Comparison of ENCODE assay signal across 8 mouse cellular contexts in the genomic region with DNA sequence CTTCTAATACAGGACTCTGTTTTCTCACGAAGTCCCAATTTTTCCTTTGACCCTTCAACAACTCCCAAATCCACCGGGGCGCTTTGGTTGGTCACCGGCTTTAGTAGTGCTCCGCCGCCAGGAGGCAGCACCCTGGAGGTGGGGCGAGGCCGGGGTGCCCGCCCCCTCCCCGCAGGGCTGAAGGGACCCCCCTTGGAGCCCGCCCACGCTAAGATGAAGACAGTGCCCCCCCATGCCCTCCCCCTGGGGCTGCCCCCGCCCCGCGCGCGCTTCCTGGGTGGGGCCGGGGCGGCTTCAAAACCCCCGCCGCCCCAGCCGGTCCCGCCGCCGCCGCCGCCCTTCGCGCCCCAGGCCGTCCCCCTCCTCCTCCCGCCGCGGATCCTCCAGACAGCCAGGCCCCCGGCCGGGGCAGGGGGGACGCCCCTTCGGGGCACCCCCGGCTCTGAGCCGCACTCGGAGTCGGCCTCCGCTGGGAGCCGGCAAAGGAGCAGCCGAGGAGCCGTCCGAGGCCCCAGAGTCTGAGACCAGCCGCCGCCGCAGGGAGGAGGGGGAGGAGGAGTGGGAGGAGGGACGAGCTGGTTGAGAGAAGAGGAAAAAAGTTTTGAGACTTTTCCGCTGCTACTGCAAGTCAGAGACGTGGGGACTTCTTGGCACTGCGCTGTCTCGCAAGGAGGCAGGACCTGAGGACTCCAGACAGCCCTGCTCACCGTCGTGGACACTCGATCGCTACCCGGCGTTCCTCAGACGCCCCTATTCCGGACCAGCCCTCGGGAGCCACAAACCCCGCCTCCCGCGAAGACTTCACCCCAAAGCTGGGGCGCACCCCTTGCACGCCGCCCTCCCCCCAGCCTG. TPM values are rescaled to one million over a fixed set of nuclear protein-coding genes. Genes with fewer than 3 reads are reported as not detected.
DNase-seq lines count a peak whose midpoint lies in the region; ATAC-seq and TF ChIP-seq lines count a peak whose summit lies in the region.

A gene (plus strand): TSS at position 323 of the 852 bp plus-strand sequence.

- H3K27ac ChIP-seq in bone marrow, adult 2 months (ENCODE audit: control insufficient read depth, insufficient read depth, low read depth, low read length, poor library complexity), result peak within 1 kb of the TSS; percentile 95
- H3K27ac ChIP-seq in hindbrain, embryonic 12.5 days, result no peak within 1 kb of the TSS
- peak within 1 kb of the TSS; percentile 76 for H3K27ac ChIP-seq in limb, embryonic 15.5 days
- no peak within 1 kb of the TSS for H3K27ac ChIP-seq in midbrain, embryonic 15.5 days
- H3K27ac ChIP-seq in stomach, embryonic 14.5 days (ENCODE audit: low read length), result peak within 1 kb of the TSS; percentile 75; the same call in 1 of the 2 replicates

- under 1% methylated on average over 68 of the region's 69 CpGs for WGBS in bone marrow, adult 2 months
- under 1% methylated on average over 48 of the region's 69 CpGs for WGBS in hindbrain, embryonic 12.5 days
- WGBS in limb, embryonic 15.5 days, result under 1% methylated on average over 52 of the region's 69 CpGs
- under 1% methylated on average over 44 of the region's 69 CpGs for WGBS in midbrain, embryonic 15.5 days
- under 1% methylated on average over 65 of the region's 69 CpGs for WGBS in stomach, embryonic 14.5 days

- peak; percentile 30 for ATAC-seq in hindbrain, embryonic 12.5 days (ENCODE audit: low FRiP score)
- peak; percentile 53; the same call in 1 of the 2 replicates for ATAC-seq in limb, embryonic 15.5 days (ENCODE audit: insufficient number of reproducible peaks, low FRiP score, low TSS enrichment, low read depth)
- no peak for ATAC-seq in midbrain, embryonic 15.5 days (replicated peaks)
- ATAC-seq in stomach, embryonic 14.5 days (ENCODE audit: insufficient number of reproducible peaks, insufficient read depth, low FRiP score, low read depth), result peak; percentile 29

- H3K36me3 ChIP-seq in hindbrain, embryonic 12.5 days, result no peaks in the 10 kb centered on the region
- H3K36me3 ChIP-seq in limb, embryonic 15.5 days, result no peaks in the 10 kb centered on the region; the same call in 1 of the 2 replicates
- H3K36me3 ChIP-seq in midbrain, embryonic 15.5 days (replicated peaks), result no peaks in the 10 kb centered on the region
- H3K36me3 ChIP-seq in stomach, embryonic 14.5 days (ENCODE audit: control insufficient read depth, insufficient read depth, low read length), result no peaks in the 10 kb centered on the region

- H3K9me3 ChIP-seq in hindbrain, embryonic 12.5 days (replicated peaks), result no peaks in the 10 kb centered on the region
- H3K9me3 ChIP-seq in limb, embryonic 15.5 days, result no peaks in the 10 kb centered on the region
- no peaks in the 10 kb centered on the region for H3K9me3 ChIP-seq in midbrain, embryonic 15.5 days
- no peaks in the 10 kb centered on the region for H3K9me3 ChIP-seq in stomach, embryonic 14.5 days (ENCODE audit: control insufficient read depth, low read depth, low read length)

- TF ChIP-seq POLR2A in bone marrow, adult 2 months (IDR thresholded peaks at IDR 0.05; ENCODE audit: borderline replicate concordance, control insufficient read depth, low read depth, low read length), result peak; percentile 80; the same call in 1 of the 2 replicates

- peaks cover 17% of the 10 kb centered on the region for H3K4me1 ChIP-seq in bone marrow, adult 2 months (ENCODE audit: control insufficient read depth, insufficient read depth, low read length)
- H3K4me1 ChIP-seq in hindbrain, embryonic 12.5 days, result peaks cover 35% of the 10 kb centered on the region
- peaks cover 39% of the 10 kb centered on the region for H3K4me1 ChIP-seq in limb, embryonic 15.5 days
- H3K4me1 ChIP-seq in midbrain, embryonic 15.5 days, result peaks cover 40% of the 10 kb centered on the region
- H3K4me1 ChIP-seq in stomach, embryonic 14.5 days (ENCODE audit: control insufficient read depth, insufficient read depth, low read length), result peaks cover 20% of the 10 kb centered on the region; the same call in 1 of the 2 replicates

- peak within 1 kb of the TSS; percentile 55 for H3K4me2 ChIP-seq in hindbrain, embryonic 12.5 days (replicated peaks)
- peak within 1 kb of the TSS; percentile 81 for H3K4me2 ChIP-seq in limb, embryonic 15.5 days
- peak within 1 kb of the TSS; percentile 67 for H3K4me2 ChIP-seq in midbrain, embryonic 15.5 days
- peak within 1 kb of the TSS; percentile 97 for H3K4me2 ChIP-seq in stomach, embryonic 14.5 days (replicated peaks; ENCODE audit: low read depth, low read length)

- peaks cover 71% of the 10 kb centered on the region for H3K27me3 ChIP-seq in hindbrain, embryonic 12.5 days
- H3K27me3 ChIP-seq in limb, embryonic 15.5 days, result peaks cover 49% of the 10 kb centered on the region
- peaks cover 59% of the 10 kb centered on the region for H3K27me3 ChIP-seq in midbrain, embryonic 15.5 days (replicated peaks)
- no peaks in the 10 kb centered on the region; the same call in 1 of the 2 replicates for H3K27me3 ChIP-seq in stomach, embryonic 14.5 days (ENCODE audit: control insufficient read depth, insufficient read depth, low read length)

- H3K9ac ChIP-seq in hindbrain, embryonic 12.5 days, result peak within 1 kb of the TSS; percentile 50
- peak within 1 kb of the TSS; percentile 69 for H3K9ac ChIP-seq in limb, embryonic 15.5 days
- peak within 1 kb of the TSS; percentile 39 for H3K9ac ChIP-seq in midbrain, embryonic 15.5 days
- peak within 1 kb of the TSS; percentile 58 for H3K9ac ChIP-seq in stomach, embryonic 14.5 days (replicated peaks; ENCODE audit: low read depth, low read length)

- DNase-seq in ES-CJ7 (ENCODE audit: low read depth, low spot score), result peak; percentile 68
- peak; percentile 48 for DNase-seq in forelimb bud, embryonic 11.5 days (ENCODE audit: low read depth, low spot score)
- no peak for DNase-seq in layer of hippocampus, postnatal 36 days

- peak within 1 kb of the TSS; percentile 96 for H3K4me3 ChIP-seq in bone marrow, adult 2 months (replicated peaks; ENCODE audit: control insufficient read depth, low read depth, low read length)
- H3K4me3 ChIP-seq in hindbrain, embryonic 12.5 days, result peak within 1 kb of the TSS; percentile 41
- H3K4me3 ChIP-seq in limb, embryonic 15.5 days, result peak within 1 kb of the TSS; percentile 67
- H3K4me3 ChIP-seq in midbrain, embryonic 15.5 days, result peak within 1 kb of the TSS; percentile 39
- H3K4me3 ChIP-seq in stomach, embryonic 14.5 days (ENCODE audit: low read depth, low read length), result peak within 1 kb of the TSS; percentile 70

- peak; percentile 61 for TF ChIP-seq CTCF in bone marrow, adult 2 months (IDR thresholded peaks at IDR 0.05; ENCODE audit: control insufficient read depth, insufficient read depth, low read length)

RNA-seq across cellular contexts. Expression of the gene that starts here (rescaled TPM):
- polyA plus RNA-seq in bone marrow, adult 2 months (2011; ENCODE audit: insufficient read depth, insufficient read length, low replicate concordance, missing spikeins), result 53.9 and 75.5 TPM in 2 replicates
- polyA plus RNA-seq in hindbrain, embryonic 12.5 days (2016; fragmentation: Nextera tagmentation; extraction: Ambion mirVana), result 1.6 and 1.8 TPM in 2 replicates
- polyA plus RNA-seq in limb, embryonic 15.5 days (2015; fragmentation: Nextera tagmentation; extraction: Ambion mirVana), result 2.8 and 3.8 TPM in 2 replicates
- 0.56 and 1.0 TPM in 2 replicates for polyA plus RNA-seq in midbrain, embryonic 15.5 days (2015; fragmentation: Nextera tagmentation; extraction: Ambion mirVana)
- 3.6 and 3.7 TPM in 2 replicates for polyA plus RNA-seq in stomach, embryonic 14.5 days (2014; fragmentation: Nextera tagmentation; extraction: Ambion mirVana)
- 1 to 10 TPM; 6.0 to 8.0 TPM for total RNA-seq in layer of hippocampus, postnatal 36 days (2021)

Comparison
In these comparisons a context has a peak if more than half of its experiments do, and no peak if none do; other contexts are left out.
1. RNA of the gene that starts here (polyA plus RNA-seq): 53.9 to 75.5 TPM in bone marrow, adult 2 months; 2.8 to 3.8 TPM in limb, embryonic 15.5 days, 3.6 to 3.7 TPM in stomach, embryonic 14.5 days, 1.6 to 1.8 TPM in hindbrain, embryonic 12.5 days and 0.56 to 1.0 TPM in midbrain, embryonic 15.5 days; every median in the first group is over 10 times any median in the second.
2. DNase-seq: peak in ES-CJ7 (single experiment) and forelimb bud, embryonic 11.5 days (single experiment); none in layer of hippocampus, postnatal 36 days (0 of 2).
3. H3K27ac ChIP-seq: peak in bone marrow, adult 2 months (single experiment), limb, embryonic 15.5 days (single experiment) and stomach, embryonic 14.5 days (single experiment); none in hindbrain, embryonic 12.5 days (single experiment) and midbrain, embryonic 15.5 days (single experiment).
4. H3K4me3 ChIP-seq: peak in every context shown above with its lines; median percentile 96 in bone marrow, adult 2 months; 70 in stomach, embryonic 14.5 days; 67 in limb, embryonic 15.5 days; 41 in hindbrain, embryonic 12.5 days; 39 in midbrain, embryonic 15.5 days.
5. Peak in every context shown above with its lines, with median percentiles within 50 percentile points of each other: H3K4me2 ChIP-seq and H3K9ac ChIP-seq.